Mouse (Mus musculus) c-Kit-positive CD71-positive TER-119-positive erythroid progenitor cells, embryonic 14.5 days (primary cell): ENCODE data around the gene Ppp2r2d.

Experiments
- DNase-seq: peaks from one replicate; pipeline ENCODE4 v3.0.0-alpha.2; 2013; ENCODE audit warnings: low spot score

Gene Ppp2r2d

DNA sequence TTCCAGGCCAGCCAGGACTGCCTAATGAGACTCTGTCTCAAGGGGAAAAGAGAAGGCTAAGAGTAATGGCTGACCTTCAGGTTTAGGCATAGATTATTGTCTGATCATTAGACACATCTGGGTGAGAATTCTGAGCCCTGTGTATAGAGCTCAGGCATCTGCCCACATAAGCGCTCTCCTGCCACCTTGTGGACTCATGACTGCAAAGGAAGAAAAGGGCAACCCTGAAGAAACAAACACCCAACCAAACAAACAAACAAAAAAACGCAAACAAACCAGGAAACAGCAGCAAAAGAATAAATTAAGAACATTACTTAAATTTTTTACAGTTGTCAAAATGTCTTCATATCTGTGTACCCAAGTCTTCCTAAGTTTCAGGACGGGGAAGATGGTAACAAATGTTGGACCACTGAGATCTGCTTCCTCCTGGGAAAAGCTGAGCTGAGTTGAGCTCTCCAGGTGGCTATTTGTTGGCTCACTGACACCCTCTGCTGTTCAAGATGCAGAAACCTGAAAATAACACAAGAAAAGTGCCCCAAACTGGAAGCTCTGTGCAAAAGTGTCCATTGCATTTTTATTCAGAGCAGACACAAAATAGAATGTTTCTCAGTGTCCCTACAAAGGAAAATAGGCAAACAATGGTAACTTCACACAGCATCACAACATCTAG is 78.0 kb downstream of the Ppp2r2d start:
- DNase-seq = no peak

DNA sequence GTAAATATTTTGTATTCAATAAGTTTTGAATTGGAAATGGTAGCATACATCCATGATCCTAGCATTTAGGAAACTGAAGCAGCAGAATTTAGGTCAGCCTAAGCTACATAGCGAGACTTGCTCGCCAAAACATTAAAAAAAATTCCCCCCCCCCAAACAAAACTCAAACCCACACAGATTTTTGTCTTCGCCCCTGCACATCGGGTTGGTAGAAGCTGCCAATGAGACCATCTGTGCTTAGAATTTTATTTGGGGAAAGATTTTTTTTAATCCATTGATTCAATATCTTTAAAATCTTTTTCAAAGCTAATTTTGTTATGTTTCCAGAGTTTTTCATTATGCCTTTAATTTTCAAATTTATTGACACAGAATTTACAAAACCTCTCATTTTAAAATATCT is 82.6 kb downstream of the Ppp2r2d start:
- DNase-seq = no peak
